Mouse (Mus musculus) kidney, adult 2 months (tissue): ENCODE data around the gene Elovl4. TPM values are rescaled to one million over a fixed set of nuclear protein-coding genes. Genes with fewer than 3 reads are reported as not detected.

ENCODE experiments used
- DNase-seq: peaks from one replicate; pipeline ENCODE4 v3.0.0; 2021
- H3K27ac ChIP-seq: fragments of 200-500 bp; 2 replicates; pipeline ENCODE4 v1.5.1; 2012; ENCODE audit warnings: low read depth, low read length, control low read depth, inconsistent platforms; ENCODE audit not compliant: insufficient read depth
- H3K27me3 ChIP-seq: fragments of 200-500 bp; replicated peaks from 2 replicates; pipeline ENCODE4 v1.6.1; 2012; ENCODE audit warnings: mild to moderate bottlenecking, moderate library complexity, low read length, inconsistent platforms; ENCODE audit not compliant: control insufficient read depth, insufficient read depth
- H3K36me3 ChIP-seq: fragments of 200-500 bp; 2 replicates; pipeline ENCODE4 v1.6.1; 2012; ENCODE audit warnings: mild to moderate bottlenecking, moderate library complexity, low read length, inconsistent platforms; ENCODE audit not compliant: control insufficient read depth, insufficient read depth
- H3K4me1 ChIP-seq: fragments of 200-500 bp; 2 replicates; pipeline ENCODE4 v1.6.1; 2011; ENCODE audit warnings: low read length; ENCODE audit not compliant: control insufficient read depth, insufficient read depth
- H3K4me3 ChIP-seq: fragments of 200-500 bp; 2 replicates; pipeline ENCODE4 v1.5.1; 2011; ENCODE audit warnings: mild to moderate bottlenecking, low read depth, low read length, control low read depth; ENCODE audit not compliant: insufficient read depth
- CTCF ChIP-seq: fragments of 200-500 bp; conservative IDR thresholded peaks from 2 replicates; pipeline ENCODE4 v1.5.1; 2011; ENCODE audit warnings: low read depth, mild to moderate bottlenecking, control low read depth, low read length, moderate library complexity, mixed read lengths; ENCODE audit not compliant: insufficient read depth, insufficient read length
- POLR2A ChIP-seq: fragments of 200-500 bp; IDR thresholded peaks from one replicate; pipeline ENCODE4 v1.6.1; 2011; ENCODE audit warnings: low read depth, low read length, control low read depth
- WGBS: fragments of 180-500 bp; shearing (Covaris S2); methylation state at CpG from one replicate; pipeline ENCODE4 v1.1.7; 2018; 5-methylcytosine and 5-hydroxymethylcytosine counted together
- polyA plus RNA-seq: library from polyadenylated mRNA; depleted of rRNA; stranded (reverse); fragments of >200 nt; gene quantifications from 2 replicates; pipeline ENCODE4 v1.2.3, GENCODE M21; 2012; rRNA removed

Elovl4 gene
- polyA plus RNA-seq, 1 experiment = 0.55 TPM

GRCm38 (mm10) chr9:83796875-83797274 is 9.2 kb downstream of the Elovl4 start:
- DNase-seq = no peak
- WGBS = 91% methylated on average over 7 of the region's 7 CpGs
- H3K27ac ChIP-seq = no peak overlapping the region

GRCm38 (mm10) chr9:83789326-83789725 is 16.8 kb downstream of the Elovl4 start:
- Histone ChIP-seq H3K36me3 (no peaks in the 10 kb centered on the region), H3K27me3 (no peaks in the 10 kb centered on the region), H3K27ac (no peak overlapping the region), H3K4me3 (no peak overlapping the region), H3K4me1 (no peaks in the 10 kb centered on the region)
- no peak for TF ChIP-seq POLR2A
- no peak for TF ChIP-seq CTCF
- DNase-seq = no peak
- WGBS = 95% methylated on average over 6 of the region's 6 CpGs

More at GRCm38 (mm10) chr9:83796875-83797274, 9.2 kb downstream of the Elovl4 start:
- no peaks in the 10 kb centered on the region for H3K36me3 ChIP-seq
- no peak for TF ChIP-seq CTCF
- no peak for TF ChIP-seq POLR2A
- H3K4me3 ChIP-seq = no peak overlapping the region
- no peaks in the 10 kb centered on the region for H3K4me1 ChIP-seq
- H3K27me3 ChIP-seq = no peaks in the 10 kb centered on the region

- no peaks in the 10 kb centered on the region for H3K36me3 ChIP-seq
- TF ChIP-seq CTCF (no peak), POLR2A (no peak)
Measured at GRCm38 (mm10) chr9:83785501-83785900, 20.6 kb downstream of the Elovl4 start.

GRCm38 (mm10) chr9:83778317-83778960 is 27.6 kb downstream of the Elovl4 start:
- H3K4me3 ChIP-seq = no peak overlapping the region
- TF ChIP-seq CTCF (no peak), POLR2A (no peak)
- no peaks in the 10 kb centered on the region for H3K4me1 ChIP-seq
- WGBS = 30% methylated on average over 9 of the region's 9 CpGs
- no peak for DNase-seq
- H3K27ac ChIP-seq = no peak overlapping the region
- no peaks in the 10 kb centered on the region for H3K36me3 ChIP-seq
- no peaks in the 10 kb centered on the region for H3K27me3 ChIP-seq

More at GRCm38 (mm10) chr9:83785501-83785900, 20.6 kb downstream of the Elovl4 start:
- Histone ChIP-seq H3K4me3 (no peak overlapping the region), H3K27me3 (no peaks in the 10 kb centered on the region), H3K27ac (no peak overlapping the region), H3K4me1 (no peaks in the 10 kb centered on the region)
- WGBS = 67% methylated on average over 1 of the region's 1 CpGs
- DNase-seq = no peak

GRCm38 (mm10) chr9:83761318-83761717 is 44.8 kb downstream of the Elovl4 start:
- TF ChIP-seq POLR2A = no peak
- TF ChIP-seq CTCF = no peak
- Histone ChIP-seq H3K4me3 (no peak overlapping the region), H3K36me3 (no peaks in the 10 kb centered on the region), H3K27ac (no peak overlapping the region), H3K4me1 (no peaks in the 10 kb centered on the region), H3K27me3 (no peaks in the 10 kb centered on the region)
- WGBS = 89% methylated on average over 4 of the region's 4 CpGs
- DNase-seq = no peak

- no peak for DNase-seq
- Histone ChIP-seq H3K27ac (no peak overlapping the region), H3K4me3 (no peak overlapping the region), H3K27me3 (no peaks in the 10 kb centered on the region), H3K4me1 (peaks cover 3% of the 10 kb centered on the region; the same call in 1 of the 2 replicates), H3K36me3 (no peaks in the 10 kb centered on the region)
- no peak for TF ChIP-seq POLR2A
- 84% methylated on average over 2 of the region's 2 CpGs for WGBS
Measured at GRCm38 (mm10) chr9:83731877-83732276, 74.2 kb downstream of the Elovl4 start.

GRCm38 (mm10) chr9:83730836-83731235 is 75.2 kb downstream of the Elovl4 start:
- Histone ChIP-seq H3K4me1 (peaks cover 5% of the 10 kb centered on the region; the same call in 1 of the 2 replicates), H3K36me3 (no peaks in the 10 kb centered on the region), H3K4me3 (no peak overlapping the region), H3K27ac (no peak overlapping the region), H3K27me3 (no peaks in the 10 kb centered on the region)
- 69% methylated on average over 7 of the region's 7 CpGs for WGBS
- no peak for DNase-seq
- no peak for TF ChIP-seq CTCF
- no peak for TF ChIP-seq POLR2A

Other genes starting within 250 kb of the Elovl4 start
- gene Ttk, start 28.4 kb upstream of the Elovl4 start, polyA plus RNA-seq = 0.08 TPM in 2 replicates
- gene Bckdhb, start 118.9 kb upstream of the Elovl4 start, polyA plus RNA-seq = 57.7 and 61.7 TPM in 2 replicates